Mouse (Mus musculus) kidney, embryonic 15.5 days (tissue): ENCODE results near the gene Eif2d. TPM values are rescaled to one million over a fixed set of nuclear protein-coding genes. Genes with fewer than 3 reads are reported as not detected.

Experiments
- ATAC-seq: fragments of 200-750 bp; cut with Nextera tagmentation; replicated peaks from 2 replicates; pipeline ENCODE4 v1.8.0; 2017; ENCODE audit warnings: moderate TSS enrichment; ENCODE audit not compliant: low FRiP score
- H3K27ac ChIP-seq: fragments of 300-500 bp; sonication (generic); 2 replicates; pipeline ENCODE4 v1.5.1; 2015; ENCODE audit warnings: mild to moderate bottlenecking, inconsistent platforms
- H3K27me3 ChIP-seq: fragments of 300-500 bp; sonication (generic); 2 replicates; pipeline ENCODE4 v1.6.1; 2015; ENCODE audit warnings: inconsistent platforms
- H3K36me3 ChIP-seq: fragments of 300-500 bp; sonication (generic); 2 replicates; pipeline ENCODE4 v1.6.1; 2015; ENCODE audit warnings: inconsistent platforms
- H3K4me1 ChIP-seq: fragments of 300-500 bp; sonication (generic); 2 replicates; pipeline ENCODE4 v1.6.1; 2015; ENCODE audit warnings: inconsistent platforms
- H3K4me2 ChIP-seq: fragments of 300-500 bp; sonication (generic); 2 replicates; pipeline ENCODE4 v1.6.1; 2015; ENCODE audit warnings: moderate library complexity, mild to moderate bottlenecking, inconsistent platforms
- H3K4me3 ChIP-seq: fragments of 300-500 bp; sonication (generic); replicated peaks from 2 replicates; pipeline ENCODE4 v1.5.1; 2015; ENCODE audit warnings: mild to moderate bottlenecking, inconsistent platforms
- H3K9ac ChIP-seq: fragments of 300-500 bp; sonication (generic); 2 replicates; pipeline ENCODE4 v1.6.1; 2015; ENCODE audit warnings: mild to moderate bottlenecking, inconsistent platforms
- H3K9me3 ChIP-seq: fragments of 300-500 bp; sonication (generic); replicated peaks from 2 replicates; pipeline ENCODE4 v1.6.1; 2016; ENCODE audit warnings: inconsistent platforms
- WGBS: fragments of 180-500 bp; shearing (Covaris S2); methylation state at CpG from one replicate; pipeline ENCODE4 v1.1.7; 2015; ENCODE audit warnings: mixed read lengths; 5-methylcytosine and 5-hydroxymethylcytosine counted together
- polyA plus RNA-seq: library from polyadenylated mRNA; unstranded; fragments of >200 nt; fragmentation: Nextera tagmentation; extraction: Ambion mirVana; gene quantifications from 2 replicates; pipeline ENCODE4 v1.2.1, GENCODE M21; 2015

Gene Eif2d
- polyA plus RNA-seq, 1 experiment from 2014 or later: 68.2 TPM

GRCm38 (mm10) chr1:131177249-131177648 lies 24.3 kb downstream of the Eif2d start:
- 76% methylated on average over 4 of the region's 4 CpGs for WGBS
- H3K36me3 ChIP-seq: peaks cover 71% of the 10 kb centered on the region

GRCm38 (mm10) chr1:131178083-131178482 lies 25.1 kb downstream of the Eif2d start:
- H3K9me3 ChIP-seq: no peaks in the 10 kb centered on the region
- H3K36me3 ChIP-seq: peaks cover 63% of the 10 kb centered on the region
- H3K27ac ChIP-seq: no peak overlapping the region
- no peak overlapping the region for H3K9ac ChIP-seq
- ATAC-seq: no peak
- H3K4me1 ChIP-seq: no peaks in the 10 kb centered on the region
- H3K27me3 ChIP-seq: no peaks in the 10 kb centered on the region
- WGBS: 79% methylated on average over 5 of the region's 5 CpGs
- H3K4me3 ChIP-seq: no peak overlapping the region
- H3K4me2 ChIP-seq: no peak overlapping the region

More at GRCm38 (mm10) chr1:131177249-131177648, 24.3 kb downstream of the Eif2d start:
- Histone ChIP-seq H3K4me2 (no peak overlapping the region), H3K4me3 (no peak overlapping the region), H3K9ac (no peak overlapping the region), H3K27me3 (no peaks in the 10 kb centered on the region), H3K9me3 (no peaks in the 10 kb centered on the region), H3K4me1 (no peaks in the 10 kb centered on the region), H3K27ac (no peak overlapping the region)
- ATAC-seq: no peak

GRCm38 (mm10) chr1:131180386-131180785 lies 27.4 kb downstream of the Eif2d start:
- Histone ChIP-seq H3K9ac (no peak overlapping the region), H3K27me3 (no peaks in the 10 kb centered on the region), H3K4me2 (no peak overlapping the region), H3K4me1 (no peaks in the 10 kb centered on the region), H3K27ac (no peak overlapping the region), H3K9me3 (no peaks in the 10 kb centered on the region), H3K36me3 (peaks cover 40% of the 10 kb centered on the region), H3K4me3 (no peak overlapping the region)
- WGBS: 94% methylated on average over 7 of the region's 7 CpGs
- no peak for ATAC-seq

DNA sequence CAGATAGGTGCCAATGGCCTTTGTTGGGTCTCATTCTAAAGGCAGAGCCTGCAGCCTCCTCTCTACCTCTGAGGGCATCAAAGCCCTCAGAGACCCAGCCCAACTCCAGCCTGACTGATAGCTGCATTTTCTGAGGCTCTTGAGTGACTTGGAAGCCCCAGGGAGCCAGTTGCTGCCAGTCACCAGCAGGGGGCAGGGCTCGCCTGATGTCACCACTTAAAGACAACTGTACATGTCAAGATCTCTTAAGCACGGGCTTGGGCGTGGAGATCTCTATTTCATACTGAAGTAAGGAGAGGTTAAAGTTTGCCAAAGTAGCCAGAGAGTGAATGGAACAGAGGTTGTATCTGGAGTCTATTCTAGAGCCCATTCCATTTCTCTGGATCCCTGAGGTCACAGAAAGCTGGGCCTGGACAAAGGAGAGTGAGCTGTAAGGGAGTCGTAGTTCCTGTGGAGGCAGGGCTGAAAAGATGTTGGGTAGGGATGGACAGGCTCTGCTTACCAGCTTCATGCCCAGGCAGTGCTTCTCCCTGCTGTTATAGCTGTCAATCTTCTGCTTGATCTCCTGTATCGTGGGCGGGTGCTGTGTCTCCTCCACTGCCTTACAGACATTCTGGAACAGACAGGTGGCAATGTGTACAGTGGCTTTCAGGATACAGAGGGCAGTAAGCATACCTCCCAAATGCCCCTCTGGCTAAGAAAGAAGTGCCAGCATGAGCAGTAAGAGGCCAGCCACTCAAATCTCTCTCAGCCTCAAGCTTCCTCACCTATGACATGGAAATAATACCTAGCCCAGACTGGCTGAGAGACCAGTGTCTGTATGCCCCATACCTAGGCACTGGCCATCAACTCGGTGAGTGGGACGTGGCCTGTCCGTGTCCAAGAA lies 28.9 kb downstream of the Eif2d start:
- Histone ChIP-seq H3K36me3 (peaks cover 25% of the 10 kb centered on the region), H3K9me3 (no peaks in the 10 kb centered on the region), H3K27me3 (no peaks in the 10 kb centered on the region), H3K4me2 (no peak overlapping the region), H3K4me3 (no peak overlapping the region), H3K4me1 (no peaks in the 10 kb centered on the region), H3K27ac (no peak overlapping the region), H3K9ac (no peak overlapping the region)
- 64% methylated on average over 9 of the region's 9 CpGs for WGBS
- no peak for ATAC-seq

GRCm38 (mm10) chr1:131183201-131183600 lies 30.2 kb downstream of the Eif2d start:
- Histone ChIP-seq H3K36me3 (peaks cover 11% of the 10 kb centered on the region), H3K4me2 (no peak overlapping the region), H3K27me3 (no peaks in the 10 kb centered on the region), H3K4me3 (no peak overlapping the region), H3K9ac (no peak overlapping the region), H3K4me1 (peaks cover under 1% of the 10 kb centered on the region; the same call in 1 of the 2 replicates), H3K9me3 (no peaks in the 10 kb centered on the region), H3K27ac (no peak overlapping the region)
- no peak for ATAC-seq
- 84% methylated on average over 7 of the region's 7 CpGs for WGBS

GRCm38 (mm10) chr1:131184253-131184955 lies 31.4 kb downstream of the Eif2d start:
- peaks cover 3% of the 10 kb centered on the region; the same call in 1 of the 2 replicates for H3K4me1 ChIP-seq
- no peaks in the 10 kb centered on the region for H3K27me3 ChIP-seq
- no peak overlapping the region for H3K9ac ChIP-seq
- peaks cover 4% of the 10 kb centered on the region for H3K36me3 ChIP-seq
- H3K27ac ChIP-seq: no peak overlapping the region
- ATAC-seq: no peak
- no peak overlapping the region for H3K4me3 ChIP-seq
- WGBS: 85% methylated on average over 9 of the region's 9 CpGs
- H3K4me2 ChIP-seq: no peak overlapping the region
- H3K9me3 ChIP-seq: no peaks in the 10 kb centered on the region

DNA sequence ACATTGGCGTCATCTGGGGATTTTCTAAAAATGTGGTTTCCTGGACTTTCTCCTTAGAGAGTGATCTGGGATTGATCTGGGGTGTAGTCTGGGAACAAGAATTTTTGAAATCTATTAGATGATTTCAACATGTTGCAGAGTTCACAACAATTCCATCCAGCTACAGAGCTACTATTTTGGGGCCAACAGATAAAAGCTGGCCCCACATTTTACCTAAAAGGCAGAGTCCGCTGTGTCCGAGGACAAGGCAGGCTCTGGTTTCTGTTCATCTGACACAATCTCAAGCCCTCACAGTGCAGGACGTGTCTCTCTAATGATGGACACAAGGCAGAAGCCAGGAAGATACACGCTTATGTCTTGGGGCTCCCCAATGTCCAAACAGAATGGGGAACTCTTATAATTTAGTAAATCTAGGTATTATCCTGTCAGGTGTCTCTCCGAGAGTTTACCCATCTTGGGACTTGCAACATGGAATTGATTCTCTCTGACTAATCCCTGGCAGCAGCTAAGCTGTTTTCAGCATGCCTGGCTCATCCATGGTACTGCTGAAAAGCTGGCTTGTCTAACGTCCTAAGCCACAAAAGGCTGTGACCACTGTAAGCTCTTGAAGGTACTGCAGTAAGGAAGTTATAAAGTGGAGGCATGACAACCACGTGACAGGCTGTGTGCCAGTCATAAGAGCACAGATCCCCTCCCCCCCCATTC lies 32.1 kb downstream of the Eif2d start:
- Histone ChIP-seq H3K4me2 (no peak overlapping the region), H3K9ac (no peak overlapping the region), H3K4me1 (peaks cover 3% of the 10 kb centered on the region; the same call in 1 of the 2 replicates), H3K4me3 (no peak overlapping the region), H3K27me3 (no peaks in the 10 kb centered on the region), H3K36me3 (no peaks in the 10 kb centered on the region), H3K27ac (no peak overlapping the region), H3K9me3 (no peaks in the 10 kb centered on the region)
- ATAC-seq: no peak
- WGBS: 85% methylated on average over 8 of the region's 8 CpGs

- no peak for ATAC-seq
Observed at GRCm38 (mm10) chr1:131185821-131186506, 33.0 kb downstream of the Eif2d start.

GRCm38 (mm10) chr1:131186995-131187394 lies 34.0 kb downstream of the Eif2d start:
- Histone ChIP-seq H3K4me2 (no peak overlapping the region), H3K4me3 (no peak overlapping the region), H3K27me3 (no peaks in the 10 kb centered on the region), H3K4me1 (peaks cover 3% of the 10 kb centered on the region; the same call in 1 of the 2 replicates), H3K9ac (no peak overlapping the region), H3K27ac (no peak overlapping the region), H3K9me3 (no peaks in the 10 kb centered on the region), H3K36me3 (no peaks in the 10 kb centered on the region)
- ATAC-seq: no peak
- 69% methylated on average over 6 of the region's 6 CpGs for WGBS

More at GRCm38 (mm10) chr1:131185821-131186506, 33.0 kb downstream of the Eif2d start:
- Histone ChIP-seq H3K36me3 (no peaks in the 10 kb centered on the region), H3K4me1 (peaks cover 3% of the 10 kb centered on the region; the same call in 1 of the 2 replicates), H3K27ac (no peak overlapping the region), H3K9ac (no peak overlapping the region), H3K4me3 (no peak overlapping the region), H3K9me3 (no peaks in the 10 kb centered on the region), H3K27me3 (no peaks in the 10 kb centered on the region), H3K4me2 (no peak overlapping the region)
- WGBS: 80% methylated on average over 13 of the region's 13 CpGs

DNA sequence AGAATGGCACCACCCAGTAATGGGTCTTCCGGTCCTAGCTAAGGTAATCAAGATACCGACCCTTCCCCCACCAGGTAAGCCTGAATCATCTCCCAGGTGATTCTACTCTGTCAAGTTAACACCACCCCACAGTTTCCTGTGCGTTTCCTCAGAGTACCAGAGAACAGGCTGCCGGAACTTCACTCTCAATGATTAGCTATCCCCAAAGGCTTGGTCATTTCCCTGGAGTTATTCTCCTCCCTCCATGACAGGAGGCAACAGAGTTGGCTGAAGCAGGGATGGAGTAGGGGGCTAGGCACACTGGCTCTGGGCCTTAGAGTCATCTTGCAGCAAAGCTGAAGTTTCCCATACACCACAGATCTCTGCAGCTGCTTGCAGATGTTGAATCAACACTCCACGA lies 34.9 kb downstream of the Eif2d start:
- H3K9ac ChIP-seq: no peak overlapping the region
- 84% methylated on average over 5 of the region's 5 CpGs for WGBS
- H3K4me3 ChIP-seq: no peak overlapping the region
- H3K36me3 ChIP-seq: no peaks in the 10 kb centered on the region
- H3K4me1 ChIP-seq: peaks cover 3% of the 10 kb centered on the region; the same call in 1 of the 2 replicates
- H3K4me2 ChIP-seq: no peak overlapping the region
- no peaks in the 10 kb centered on the region for H3K9me3 ChIP-seq
- ATAC-seq: peak; percentile 43; the same call in 1 of the 2 replicates
- no peaks in the 10 kb centered on the region for H3K27me3 ChIP-seq
- H3K27ac ChIP-seq: no peak overlapping the region

DNA sequence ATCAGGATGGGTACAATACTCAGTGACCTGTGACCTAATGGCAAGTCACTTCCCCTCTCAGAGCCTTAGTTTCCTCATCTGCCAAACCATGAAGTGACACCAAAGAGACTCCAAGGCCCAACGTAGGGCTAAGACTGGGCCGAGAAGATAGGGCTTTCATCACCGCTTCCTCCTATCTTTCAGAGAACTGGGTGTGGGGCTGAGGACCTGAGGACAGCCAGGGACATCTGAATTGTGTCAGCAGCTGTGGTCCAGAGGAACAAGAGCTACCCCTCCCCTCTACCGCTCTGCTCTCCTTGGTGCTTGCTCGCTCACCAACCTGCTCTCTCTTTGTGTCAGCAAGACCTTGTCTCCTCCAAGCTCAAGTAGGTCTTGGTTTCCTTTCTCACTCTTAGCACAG lies 35.7 kb downstream of the Eif2d start:
- no peaks in the 10 kb centered on the region for H3K27me3 ChIP-seq
- no peaks in the 10 kb centered on the region for H3K9me3 ChIP-seq
- H3K4me1 ChIP-seq: peaks cover 3% of the 10 kb centered on the region; the same call in 1 of the 2 replicates
- H3K27ac ChIP-seq: no peak overlapping the region; the same call in 1 of the 2 replicates
- WGBS: 92% methylated on average over 5 of the region's 5 CpGs
- no peak overlapping the region for H3K4me3 ChIP-seq
- no peaks in the 10 kb centered on the region for H3K36me3 ChIP-seq
- no peak overlapping the region for H3K4me2 ChIP-seq
- no peak overlapping the region for H3K9ac ChIP-seq
- no peak for ATAC-seq
